Mouse (Mus musculus) left cerebral cortex, adult 2 months (tissue): Measurements from ENCODE around the gene Ptpre. TPM values are rescaled to one million over a fixed set of nuclear protein-coding genes. Genes with fewer than 3 reads are reported as not detected.
"Not testable (repeated sequence)": the region's sequence is repeated elsewhere in the genome, so short reads cannot be mapped to it uniquely, and the experiment has no call there.

Experiments
- DNase-seq, 2 experiments: peaks; one replicate each; pipeline ENCODE4 v3.0.0; 2021 to 2022; ENCODE audit warnings: low spot score in 2 of 2, mixed read lengths in 1 of 2; ENCODE audit errors: extremely low spot score in 1 of 2
- H3K27ac ChIP-seq: fragments of 200-600 bp; 2 replicates; pipeline ENCODE4 v1.8.1; 2022
- H3K4me3 ChIP-seq: fragments of 200-600 bp; 2 replicates; pipeline ENCODE4 v1.8.1; 2022
- CTCF ChIP-seq: fragments of 200-600 bp; IDR thresholded peaks from 2 replicates; pipeline ENCODE4 v1.8.1; 2022; ENCODE audit warnings: antibody characterized with exemption, mild to moderate bottlenecking, moderate library complexity
- intact Hi-C: fragments of 180-260 bp; cut with DNase I; formaldehyde crosslinking; loops from one replicate; pipeline ENCODE4 v1.15.1; 2025
- total RNA-seq, 2 experiments: library from RNA; stranded (reverse); gene quantifications; 2 replicates each; pipeline ENCODE4 v1.2.3; 2021

The Ptpre gene
- total RNA-seq, 2 experiments from 2014 or later = 23.5 to 28.0 TPM

- DNase-seq = no peak
- Histone ChIP-seq H3K27ac (no peak overlapping the region), H3K4me3 (no peak overlapping the region)
- intact Hi-C loops = no loop called here
- no peak for TF ChIP-seq CTCF
Observed at GRCm38 (mm10) chr7:135694130-135694529, 156.8 kb downstream of the Ptpre start.

- intact Hi-C loops = no loop called here
- TF ChIP-seq CTCF = no peak
Observed at GRCm38 (mm10) chr7:135694796-135695195, 157.5 kb downstream of the Ptpre start.

DNA sequence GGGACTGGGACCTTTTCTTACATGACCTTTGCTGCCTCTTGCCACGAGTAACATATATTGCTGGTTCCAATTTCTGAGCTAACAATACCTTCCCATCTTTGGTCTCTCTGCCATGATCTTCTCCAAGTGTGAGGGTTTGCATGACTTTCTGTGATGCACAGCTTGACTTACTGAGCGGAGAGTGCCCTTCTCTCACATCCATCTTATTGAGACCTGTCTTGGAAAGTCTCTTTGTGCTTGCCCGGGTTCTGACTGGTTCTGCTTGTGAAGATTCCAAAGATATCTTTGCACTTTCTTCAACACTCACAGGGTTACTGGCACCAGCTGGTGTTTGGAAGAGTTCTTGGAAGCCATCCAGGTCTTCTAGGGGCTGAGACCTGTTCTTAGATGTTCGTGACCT, 158.8 kb downstream of the Ptpre start:
- TF ChIP-seq CTCF = no peak
- no peak overlapping the region for H3K4me3 ChIP-seq
- intact Hi-C loops = no loop called here
- no peak overlapping the region for H3K27ac ChIP-seq
- DNase-seq = no peak

More at GRCm38 (mm10) chr7:135694796-135695195, 157.5 kb downstream of the Ptpre start:
- Histone ChIP-seq H3K27ac (no peak overlapping the region), H3K4me3 (no peak overlapping the region)
- no peak for DNase-seq

GRCm38 (mm10) chr7:135697021-135697740, 159.9 kb downstream of the Ptpre start:
- DNase-seq, H3K4me3 ChIP-seq, intact Hi-C loops, H3K27ac ChIP-seq: not testable (repeated sequence)

DNA sequence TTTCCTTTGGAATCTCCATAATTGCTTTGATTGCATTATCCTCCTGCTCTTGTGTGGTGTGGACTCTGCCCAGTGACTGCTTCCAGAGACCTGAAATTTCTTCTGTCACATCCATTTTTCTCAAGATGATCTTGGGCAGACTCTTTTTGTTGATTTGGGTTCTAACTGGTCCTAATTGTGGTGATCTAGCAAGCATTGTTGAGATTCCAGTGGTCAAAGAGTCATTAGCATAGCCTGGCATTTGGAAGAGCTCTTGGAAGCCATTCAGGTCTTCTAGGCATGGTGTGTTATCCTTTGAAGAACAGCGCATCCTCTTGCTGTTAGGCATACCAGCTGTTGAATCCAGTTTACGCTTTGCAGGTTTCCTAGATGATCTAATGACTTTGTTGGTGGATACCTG, 161.1 kb downstream of the Ptpre start:
- Histone ChIP-seq H3K4me3 (no peak overlapping the region), H3K27ac (no peak overlapping the region)
- intact Hi-C loops = no loop called here
- TF ChIP-seq CTCF = no peak
- no peak for DNase-seq

- H3K4me3 ChIP-seq, intact Hi-C loops, DNase-seq, H3K27ac ChIP-seq: not testable (repeated sequence)
Observed at GRCm38 (mm10) chr7:135699351-135699750, 162.1 kb downstream of the Ptpre start.

DNA sequence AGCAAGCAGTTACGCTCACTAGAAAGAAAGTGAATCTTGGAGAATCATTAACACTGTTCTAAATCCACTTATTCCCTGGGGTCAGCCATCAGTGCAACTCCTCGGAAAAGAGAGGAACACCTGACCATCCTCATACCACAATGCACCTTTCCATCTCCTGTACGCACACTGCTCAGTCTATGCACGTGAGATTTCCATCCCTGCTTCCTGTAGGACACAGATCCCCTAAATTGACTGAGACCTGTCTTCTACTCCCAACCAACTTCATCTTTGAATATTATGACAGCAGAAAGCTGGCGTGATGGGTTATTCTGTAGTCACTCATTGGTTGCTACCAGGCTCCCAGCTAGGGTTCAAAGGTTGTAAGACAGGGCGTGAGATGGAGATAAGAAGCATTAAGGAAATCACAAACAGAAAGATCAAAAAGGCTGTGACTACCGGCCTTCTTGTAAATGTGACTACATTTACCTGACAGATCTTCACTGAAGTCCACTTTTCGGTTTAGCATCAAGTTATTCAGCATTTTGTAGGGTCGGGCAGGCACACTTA, 166.4 kb downstream of the Ptpre start:
- TF ChIP-seq CTCF = no peak
- DNase-seq = no peak
- intact Hi-C loops = no loop called here
- no peak overlapping the region for H3K27ac ChIP-seq
- no peak overlapping the region for H3K4me3 ChIP-seq

GRCm38 (mm10) chr7:135704251-135704650, 167.0 kb downstream of the Ptpre start:
- H3K4me3 ChIP-seq = no peak overlapping the region
- no peak for TF ChIP-seq CTCF
- no peak for DNase-seq
- no peak overlapping the region for H3K27ac ChIP-seq
- intact Hi-C loops = no loop called here

- no peak overlapping the region for H3K27ac ChIP-seq
- H3K4me3 ChIP-seq = no peak overlapping the region
- no peak for DNase-seq
- no peak for TF ChIP-seq CTCF
- intact Hi-C loops = no loop called here
Observed at GRCm38 (mm10) chr7:135705083-135705482, 167.8 kb downstream of the Ptpre start.

- intact Hi-C loops = no loop called here
- Histone ChIP-seq H3K27ac (no peak overlapping the region), H3K4me3 (no peak overlapping the region)
- TF ChIP-seq CTCF = no peak
- DNase-seq = no peak
Observed at GRCm38 (mm10) chr7:135705753-135706152, 168.5 kb downstream of the Ptpre start.

DNA sequence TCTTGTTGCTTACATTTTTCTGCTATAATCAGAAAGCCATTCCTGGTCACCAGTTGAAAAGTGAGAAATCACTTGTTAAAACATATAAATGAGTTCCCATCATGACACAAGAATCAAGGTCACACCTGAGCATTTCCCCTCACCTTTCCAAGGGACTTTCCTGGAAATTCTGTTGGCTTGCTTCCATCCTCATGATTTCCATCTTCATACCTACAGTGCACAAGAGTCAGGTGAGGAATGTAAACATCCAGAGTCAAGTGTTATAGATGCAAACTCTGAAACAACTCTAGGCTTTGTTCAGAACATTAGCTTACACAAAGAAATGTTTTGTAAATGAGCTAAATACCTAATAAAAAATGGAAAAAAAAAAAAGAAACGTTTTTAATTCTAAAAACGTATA, 173.4 kb downstream of the Ptpre start:
- no peak for TF ChIP-seq CTCF
- intact Hi-C loops = no loop called here
- H3K27ac ChIP-seq = no peak overlapping the region
- DNase-seq = no peak
- H3K4me3 ChIP-seq = no peak overlapping the region

DNA sequence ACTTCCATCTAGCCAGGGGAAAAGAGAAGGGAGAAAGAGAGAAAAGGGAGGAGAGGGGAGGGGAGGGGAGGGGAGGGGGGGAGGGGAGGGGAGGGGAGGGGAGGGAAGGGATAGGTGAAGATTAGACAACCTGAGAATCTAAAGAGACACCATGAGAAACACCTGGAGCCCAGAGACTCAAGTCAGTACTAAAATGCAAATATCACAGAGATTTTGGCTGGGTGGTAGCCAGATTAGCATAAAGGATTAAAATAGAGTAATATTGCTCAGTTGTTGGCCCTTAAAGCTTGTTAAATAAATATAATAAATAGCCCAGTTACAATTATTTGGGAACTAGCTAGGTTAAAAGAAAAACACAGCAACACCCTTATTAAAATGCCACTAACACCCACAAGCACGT, 175.3 kb downstream of the Ptpre start:
- no peak for TF ChIP-seq CTCF
- Histone ChIP-seq H3K4me3 (no peak overlapping the region), H3K27ac (no peak overlapping the region)
- DNase-seq = no peak
- intact Hi-C loops = no loop called here

- intact Hi-C loops = no loop called here
- no peak for TF ChIP-seq CTCF
- H3K4me3 ChIP-seq = no peak overlapping the region
- no peak overlapping the region for H3K27ac ChIP-seq
- no peak for DNase-seq
Observed at GRCm38 (mm10) chr7:135713326-135713725, 176.0 kb downstream of the Ptpre start.
